Mouse (Mus musculus) small intestine, adult 2 months (tissue): ENCODE measurements at regions not wholly inside any gene's neighbourhood (a gene's known extent, or its start where the extent isn't known, plus 50 kb on each side); places are given as distances from the start of the nearest gene placed in this dataset.

Experiments used
- H3K27ac ChIP-seq: fragments of 200-500 bp; 2 replicates; pipeline ENCODE4 v1.5.1; 2012; ENCODE audit warnings: low read depth, low read length, control low read depth, inconsistent platforms; ENCODE audit not compliant: insufficient read depth
- H3K27me3 ChIP-seq: fragments of 200-500 bp; 2 replicates; pipeline ENCODE4 v1.6.1; 2012; ENCODE audit warnings: mild to moderate bottlenecking, moderate library complexity, low read length, inconsistent platforms; ENCODE audit not compliant: control insufficient read depth, insufficient read depth
- H3K36me3 ChIP-seq: fragments of 200-500 bp; 2 replicates; pipeline ENCODE4 v1.6.1; 2012; ENCODE audit warnings: mild to moderate bottlenecking, low read length, control low read depth, inconsistent platforms; ENCODE audit not compliant: control insufficient read depth, insufficient read depth
- H3K4me1 ChIP-seq: fragments of 200-500 bp; 2 replicates; pipeline ENCODE4 v1.6.1; 2012; ENCODE audit warnings: low read length, inconsistent platforms, mixed read lengths; ENCODE audit not compliant: control insufficient read depth, insufficient read depth, insufficient read length
- H3K4me3 ChIP-seq: fragments of 200-500 bp; 2 replicates; pipeline ENCODE4 v1.5.1; 2012; ENCODE audit warnings: low read depth, mild to moderate bottlenecking, control low read depth, inconsistent platforms, low read length, moderate library complexity
- CTCF ChIP-seq: fragments of 200-500 bp; IDR thresholded peaks from 2 replicates; pipeline ENCODE4 v1.5.1; 2012; ENCODE audit warnings: low read depth, mild to moderate bottlenecking, control low read depth, inconsistent platforms, low read length, moderate library complexity, mixed read lengths; ENCODE audit not compliant: insufficient replicate concordance, insufficient read length; ENCODE audit errors: extremely low read depth
- POLR2A ChIP-seq: fragments of 200-500 bp; IDR thresholded peaks from 2 replicates; pipeline ENCODE4 v1.6.1; 2012; ENCODE audit warnings: low read depth, mild to moderate bottlenecking, control low read depth, inconsistent platforms, low read length, moderate library complexity
- WGBS: fragments of 180-500 bp; shearing (Covaris S2); methylation state at CpG from one replicate; pipeline ENCODE4 v1.1.7; 2018; 5-methylcytosine and 5-hydroxymethylcytosine counted together

- TF ChIP-seq POLR2A (no peak), CTCF (no peak)
- 53% methylated on average over 20 of the region's 20 CpGs for WGBS
These were observed 462.1 kb upstream of the Arglu1 start for GRCm38 (mm10) chr8:9152313-9152925.

GRCm38 (mm10) chr8:9144362-9144761 lies 454.0 kb upstream of the Arglu1 start:
- no peak overlapping the region for H3K4me3 ChIP-seq
- TF ChIP-seq POLR2A (no peak), CTCF (no peak)
- no peaks in the 10 kb centered on the region for H3K27me3 ChIP-seq
- H3K4me1 ChIP-seq, result no peaks in the 10 kb centered on the region
- WGBS, result 84% methylated on average over 3 of the region's 3 CpGs
- no peak overlapping the region for H3K27ac ChIP-seq
- no peaks in the 10 kb centered on the region for H3K36me3 ChIP-seq

More at GRCm38 (mm10) chr8:9152313-9152925, 462.1 kb upstream of the Arglu1 start:
- H3K4me1 ChIP-seq, result no peaks in the 10 kb centered on the region
- no peaks in the 10 kb centered on the region for H3K27me3 ChIP-seq
- no peak overlapping the region for H3K27ac ChIP-seq
- no peaks in the 10 kb centered on the region for H3K36me3 ChIP-seq
- no peak overlapping the region for H3K4me3 ChIP-seq

GRCm38 (mm10) chr8:9139781-9140180 lies 449.5 kb upstream of the Arglu1 start:
- 76% methylated on average over 3 of the region's 3 CpGs for WGBS
- TF ChIP-seq POLR2A (no peak), CTCF (no peak)

GRCm38 (mm10) chr8:9139059-9139620 lies 448.8 kb upstream of the Arglu1 start:
- H3K4me3 ChIP-seq, result no peak overlapping the region
- no peaks in the 10 kb centered on the region for H3K4me1 ChIP-seq
- no peaks in the 10 kb centered on the region for H3K36me3 ChIP-seq
- no peak overlapping the region for H3K27ac ChIP-seq
- no peak for TF ChIP-seq POLR2A
- TF ChIP-seq CTCF, result no peak
- WGBS, result 79% methylated on average over 3 of the region's 3 CpGs
- no peaks in the 10 kb centered on the region for H3K27me3 ChIP-seq

More at GRCm38 (mm10) chr8:9139781-9140180, 449.5 kb upstream of the Arglu1 start:
- Histone ChIP-seq H3K4me3 (no peak overlapping the region), H3K27ac (no peak overlapping the region), H3K27me3 (no peaks in the 10 kb centered on the region), H3K36me3 (no peaks in the 10 kb centered on the region), H3K4me1 (no peaks in the 10 kb centered on the region)

- Histone ChIP-seq H3K27ac (no peak overlapping the region), H3K4me3 (no peak overlapping the region), H3K36me3 (no peaks in the 10 kb centered on the region), H3K27me3 (no peaks in the 10 kb centered on the region), H3K4me1 (no peaks in the 10 kb centered on the region)
- no peak for TF ChIP-seq POLR2A
- TF ChIP-seq CTCF, result no peak
- WGBS, result 72% methylated on average over 7 of the region's 7 CpGs
These were observed 443.4 kb upstream of the Arglu1 start for GRCm38 (mm10) chr8:9133758-9134157.

- Histone ChIP-seq H3K4me3 (no peak overlapping the region), H3K27me3 (no peaks in the 10 kb centered on the region), H3K4me1 (no peaks in the 10 kb centered on the region), H3K27ac (no peak overlapping the region), H3K36me3 (no peaks in the 10 kb centered on the region)
- no peak for TF ChIP-seq POLR2A
- no peak for TF ChIP-seq CTCF
- WGBS, result 77% methylated on average over 5 of the region's 5 CpGs
These were observed 442.4 kb upstream of the Arglu1 start for GRCm38 (mm10) chr8:9132612-9133218.

- Histone ChIP-seq H3K27me3 (no peaks in the 10 kb centered on the region), H3K36me3 (no peaks in the 10 kb centered on the region), H3K4me1 (no peaks in the 10 kb centered on the region), H3K4me3 (no peak overlapping the region), H3K27ac (no peak overlapping the region)
- WGBS, result 88% methylated on average over 4 of the region's 4 CpGs
- TF ChIP-seq CTCF, result no peak
- no peak for TF ChIP-seq POLR2A
These were observed 440.9 kb upstream of the Arglu1 start for GRCm38 (mm10) chr8:9131249-9131648.
